Mouse (Mus musculus): ENCODE data around the gene Gm5089.

- TF ChIP-seq POLR2A (IDR thresholded peaks at IDR 0.05; ENCODE audit: insufficient read length, low read depth) (no peak), POLR2AphosphoS2 (IDR thresholded peaks at IDR 0.05; ENCODE audit: insufficient read length, low read depth) (no peak), REST (IDR thresholded peaks at IDR 0.05; ENCODE audit: insufficient read depth, insufficient read length) (no peak), MAX (IDR thresholded peaks at IDR 0.05; ENCODE audit: low read depth) (no peak), E2F4 (IDR thresholded peaks at IDR 0.05; ENCODE audit: insufficient read depth) (no peak), TCF12 (IDR thresholded peaks at IDR 0.05; ENCODE audit: insufficient read depth, poor library complexity, severe bottlenecking) (no peak), USF1 (IDR thresholded peaks at IDR 0.05; ENCODE audit: low read depth) (no peak), MYOD1 (IDR thresholded peaks at IDR 0.05; ENCODE audit: control insufficient read depth in 1 of 3, insufficient read length in 2 of 3, low read depth in 2 of 3) (no peak), CEBPB (IDR thresholded peaks at IDR 0.05; ENCODE audit: insufficient read depth, poor library complexity, severe bottlenecking) (no peak), SRF (IDR thresholded peaks at IDR 0.05; ENCODE audit: control insufficient read depth, insufficient read length, low read depth) (no peak)
Observed at GRCm38 (mm10) chr14:122462689-122463079, 11.8 kb upstream of the Gm5089 start.
